Mouse (Mus musculus) liver, embryonic 14.5 days (tissue): ENCODE measurements at regions not wholly inside any gene's neighbourhood (a gene's known extent, or its start where the extent isn't known, plus 50 kb on each side); places are given as distances from the start of the nearest gene placed in this dataset.

Source experiments
- ATAC-seq: fragments of 200-750 bp; cut with Nextera tagmentation; 2 replicates; pipeline ENCODE4 v1.8.0; 2017; ENCODE audit warnings: moderate number of reproducible peaks, mild to moderate bottlenecking, moderate library complexity; ENCODE audit not compliant: insufficient read depth
- DNase-seq, 3 experiments: peaks; one replicate each; pipeline ENCODE4 v3.0.0-alpha.2; 2012 to 2013; ENCODE audit warnings: low read depth in 3 of 3, low spot score in 3 of 3
- H3K27ac ChIP-seq: fragments of 300-500 bp; sonication (generic); 2 replicates; pipeline ENCODE4 v1.5.1; 2014; ENCODE audit warnings: moderate library complexity, mild to moderate bottlenecking, control low read depth, inconsistent platforms
- H3K27me3 ChIP-seq: fragments of 300-500 bp; sonication (generic); 2 replicates; pipeline ENCODE4 v1.6.1; 2014; ENCODE audit warnings: mild to moderate bottlenecking, low read length, moderate library complexity; ENCODE audit not compliant: control insufficient read depth, insufficient read depth
- H3K36me3 ChIP-seq: fragments of 300-500 bp; sonication (generic); replicated peaks from 2 replicates; pipeline ENCODE4 v1.6.1; 2014; ENCODE audit warnings: low read depth; ENCODE audit not compliant: control insufficient read depth, insufficient read depth
- H3K4me1 ChIP-seq, 2 experiments: fragments of 200-500 bp in 1 of 2; fragments of 300-500 bp in 1 of 2; sonication (generic) in 1 of 2; replicated peaks; 2 replicates each; pipeline ENCODE4 v1.6.1; 2012 to 2014; ENCODE audit warnings: antibody characterized with exemption in 1 of 2, inconsistent platforms in 1 of 2, low read length in 1 of 2; ENCODE audit not compliant: control insufficient read depth in 2 of 2, insufficient read depth in 2 of 2
- H3K4me2 ChIP-seq: fragments of 300-500 bp; sonication (generic); 2 replicates; pipeline ENCODE4 v1.6.1; 2014; ENCODE audit warnings: low read depth, mild to moderate bottlenecking, control low read depth, moderate library complexity
- H3K4me3 ChIP-seq, 2 experiments: fragments of 200-500 bp in 1 of 2; fragments of 300-500 bp in 1 of 2; sonication (generic) in 1 of 2; 2 replicates each; pipeline ENCODE4 v1.5.1; 2012 to 2014; ENCODE audit warnings: low read depth in 2 of 2, low read length in 2 of 2, mild to moderate bottlenecking in 2 of 2, control low read depth in 1 of 2, inconsistent platforms in 1 of 2, moderate library complexity in 1 of 2; ENCODE audit not compliant: insufficient read depth in 1 of 2
- H3K9ac ChIP-seq: fragments of 300-500 bp; sonication (generic); replicated peaks from 2 replicates; pipeline ENCODE4 v1.6.1; 2014; ENCODE audit warnings: mild to moderate bottlenecking, control low read depth, moderate library complexity
- H3K9me3 ChIP-seq: fragments of 300-500 bp; sonication (generic); 2 replicates; pipeline ENCODE4 v1.6.1; 2016; ENCODE audit warnings: low read length, mixed read lengths; ENCODE audit not compliant: control insufficient read depth
- CTCF ChIP-seq: IDR thresholded peaks from 2 replicates; pipeline ENCODE4 v1.5.1; 2016; ENCODE audit warnings: antibody characterized with exemption, low read depth, control low read depth
- EP300 ChIP-seq: IDR thresholded peaks from 2 replicates; pipeline ENCODE4 v1.6.1; 2016; ENCODE audit warnings: antibody characterized with exemption, low read depth
- WGBS: fragments of 180-500 bp; shearing (Covaris S2); extraction: QIAGEN DNeasy Blood & Tissue Kit; methylation state at CpG from one replicate; pipeline ENCODE4 v1.1.7; 2014; ENCODE audit not compliant: insufficient replicate concordance; 5-methylcytosine and 5-hydroxymethylcytosine counted together

DNA sequence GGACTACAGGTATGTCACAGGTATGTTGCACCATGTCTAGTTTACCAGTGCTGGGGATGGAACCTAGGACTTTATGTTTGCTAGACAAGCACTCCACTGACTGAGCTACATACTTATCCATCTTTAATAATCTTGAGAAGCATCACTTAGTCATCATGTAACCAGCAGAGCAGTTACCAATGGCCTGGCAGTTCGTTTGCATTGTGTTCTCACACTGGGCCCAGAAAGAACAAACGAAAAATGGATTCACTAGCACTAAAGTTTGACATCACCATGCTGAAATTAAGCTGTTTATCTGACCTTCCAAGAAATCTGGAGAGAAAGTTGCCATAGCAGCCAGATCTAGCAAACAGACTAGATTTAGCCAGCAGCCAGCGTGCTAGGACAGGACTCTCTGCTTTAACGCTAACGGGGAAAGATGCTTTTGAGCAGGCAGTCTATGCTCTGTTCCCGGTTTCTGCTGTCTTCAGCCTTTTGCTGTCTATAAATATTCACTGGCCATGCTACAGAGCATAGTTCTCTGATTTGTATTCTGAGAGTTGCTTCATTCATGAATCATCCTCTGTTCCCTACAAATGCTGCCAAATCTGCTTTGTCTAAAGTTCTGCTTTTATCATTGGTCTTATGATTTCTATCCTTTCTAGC, 229.6 kb downstream of the Qdpr start:
- H3K9ac ChIP-seq = no peak overlapping the region
- no peak for TF ChIP-seq EP300
- TF ChIP-seq CTCF = no peak
- WGBS = 64% methylated on average over 6 of the region's 6 CpGs
- H3K4me1 ChIP-seq = no peaks in the 10 kb centered on the region
- ATAC-seq (no peak), DNase-seq (no peak)
- H3K4me3 ChIP-seq = no peak overlapping the region
- no peaks in the 10 kb centered on the region for H3K27me3 ChIP-seq
- H3K36me3 ChIP-seq = no peaks in the 10 kb centered on the region
- H3K27ac ChIP-seq = no peak overlapping the region
- no peaks in the 10 kb centered on the region for H3K9me3 ChIP-seq
- H3K4me2 ChIP-seq = no peak overlapping the region

DNA sequence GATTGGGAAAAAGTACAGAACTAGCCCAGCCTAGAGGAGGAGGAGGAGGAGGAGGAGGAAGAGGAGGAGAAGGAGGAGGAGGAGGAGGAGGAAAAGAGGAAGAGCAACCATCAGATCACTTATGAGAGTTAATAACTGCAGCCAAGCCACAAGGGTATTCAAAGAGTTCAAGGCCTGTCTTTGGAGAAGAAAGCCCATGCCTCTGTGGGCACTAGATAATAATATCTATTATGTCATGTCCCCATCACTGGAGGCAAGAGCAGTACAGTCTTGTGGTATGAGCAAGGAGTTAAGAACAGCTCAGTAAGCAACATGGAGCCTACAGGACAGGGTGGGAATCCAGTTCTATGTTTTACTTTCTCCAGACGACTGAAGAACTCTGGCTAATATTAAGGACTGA, 230.5 kb downstream of the Qdpr start:
- no peaks in the 10 kb centered on the region for H3K4me1 ChIP-seq
- H3K27ac ChIP-seq = no peak overlapping the region
- H3K27me3 ChIP-seq = no peaks in the 10 kb centered on the region
- no peak overlapping the region for H3K4me3 ChIP-seq
- TF ChIP-seq CTCF = no peak
- no peak for TF ChIP-seq EP300
- H3K36me3 ChIP-seq = no peaks in the 10 kb centered on the region
- no peaks in the 10 kb centered on the region for H3K9me3 ChIP-seq
- H3K9ac ChIP-seq = no peak overlapping the region
- H3K4me2 ChIP-seq = no peak overlapping the region
- DNase-seq (no peak), ATAC-seq (no peak)
- 56% methylated on average over 1 of the region's 1 CpGs for WGBS

DNA sequence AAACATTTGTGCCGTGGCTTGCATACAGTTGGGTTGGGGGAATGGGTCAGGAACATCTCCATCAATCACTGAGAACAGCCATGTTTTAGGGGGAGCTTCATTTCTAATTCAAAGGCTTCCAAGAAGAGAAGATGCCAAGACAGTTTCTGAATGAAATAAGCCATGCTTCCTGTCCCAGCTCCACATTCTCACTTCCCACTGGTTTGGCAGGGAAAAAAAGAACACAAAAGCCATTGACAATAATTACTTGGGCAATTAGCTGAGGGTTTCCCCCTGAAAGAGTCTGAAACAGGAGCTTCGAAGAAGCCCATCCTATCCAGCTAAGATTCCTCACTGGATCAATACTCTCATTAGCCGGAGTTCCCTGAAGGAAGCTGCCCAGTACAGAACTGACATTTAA, 230.9 kb downstream of the Qdpr start:
- H3K27me3 ChIP-seq = no peaks in the 10 kb centered on the region
- no peak for TF ChIP-seq EP300
- TF ChIP-seq CTCF = no peak
- WGBS = 55% methylated on average over 3 of the region's 3 CpGs
- DNase-seq (no peak), ATAC-seq (no peak)
- no peak overlapping the region for H3K9ac ChIP-seq
- H3K4me3 ChIP-seq = no peak overlapping the region
- H3K27ac ChIP-seq = no peak overlapping the region
- H3K4me1 ChIP-seq = no peaks in the 10 kb centered on the region
- H3K4me2 ChIP-seq = no peak overlapping the region
- no peaks in the 10 kb centered on the region for H3K36me3 ChIP-seq
- H3K9me3 ChIP-seq = no peaks in the 10 kb centered on the region

DNA sequence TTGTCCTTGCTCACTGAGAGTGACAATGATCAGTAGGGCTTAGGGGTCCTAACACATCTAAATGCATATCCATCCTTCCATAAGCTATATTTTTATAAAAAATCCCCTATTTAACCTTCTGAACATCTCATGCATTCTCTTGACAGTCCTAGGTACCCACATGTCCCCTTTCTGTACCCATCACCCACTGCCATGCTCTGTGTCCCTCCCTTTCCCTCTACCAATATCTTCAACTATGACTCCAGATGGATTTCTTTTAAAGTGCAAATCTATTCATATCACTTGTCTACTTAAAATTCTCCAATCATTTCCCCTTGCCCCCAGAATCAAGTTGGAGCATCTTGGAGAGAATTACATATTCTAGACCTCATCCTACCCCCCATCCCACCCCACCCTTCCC, 235.6 kb downstream of the Qdpr start:
- Histone ChIP-seq H3K9ac (no peak overlapping the region), H3K4me2 (no peak overlapping the region), H3K4me1 (no peaks in the 10 kb centered on the region), H3K27me3 (no peaks in the 10 kb centered on the region), H3K4me3 (no peak overlapping the region), H3K27ac (no peak overlapping the region), H3K9me3 (no peaks in the 10 kb centered on the region), H3K36me3 (no peaks in the 10 kb centered on the region)
- TF ChIP-seq CTCF = no peak
- no peak for TF ChIP-seq EP300
- ATAC-seq = no peak
- no peak for DNase-seq

DNA sequence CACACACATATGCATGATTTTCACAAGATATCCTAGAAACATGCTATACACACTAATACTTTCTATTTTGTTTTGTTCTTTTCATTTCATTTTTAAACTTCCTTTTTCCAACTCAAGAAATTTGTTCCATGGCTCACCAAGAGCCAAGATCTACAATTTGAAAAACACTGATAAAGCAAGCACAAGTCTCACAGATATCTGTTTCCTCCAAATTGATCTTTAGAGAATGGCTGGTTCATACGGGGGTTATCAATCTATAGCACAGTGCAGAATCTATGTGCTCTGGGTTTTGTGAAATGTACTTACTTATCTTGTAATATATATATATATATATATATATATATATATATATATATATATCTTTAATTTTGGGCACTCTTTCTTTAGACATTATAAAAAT, 251.6 kb downstream of the Qdpr start:
- no peak for ATAC-seq
- H3K27me3 ChIP-seq = no peaks in the 10 kb centered on the region
- WGBS = 32% methylated on average over 1 of the region's 1 CpGs
- no peak overlapping the region for H3K4me2 ChIP-seq
- H3K4me1 ChIP-seq = no peaks in the 10 kb centered on the region
- TF ChIP-seq CTCF (no peak), EP300 (no peak)
- no peaks in the 10 kb centered on the region for H3K36me3 ChIP-seq
- no peak overlapping the region for H3K27ac ChIP-seq
- DNase-seq = no peak
- H3K4me3 ChIP-seq = no peak overlapping the region
- H3K9me3 ChIP-seq = no peaks in the 10 kb centered on the region
- no peak overlapping the region for H3K9ac ChIP-seq
